Mouse (Mus musculus): ENCODE data around the gene Xrcc3. TPM values are rescaled to one million over a fixed set of nuclear protein-coding genes. Genes with fewer than 3 reads are reported as not detected.

The Xrcc3 gene
- total and polyA plus RNA-seq, 3 experiments: 11.8 to 16.3 (median 13.3) TPM

DNA sequence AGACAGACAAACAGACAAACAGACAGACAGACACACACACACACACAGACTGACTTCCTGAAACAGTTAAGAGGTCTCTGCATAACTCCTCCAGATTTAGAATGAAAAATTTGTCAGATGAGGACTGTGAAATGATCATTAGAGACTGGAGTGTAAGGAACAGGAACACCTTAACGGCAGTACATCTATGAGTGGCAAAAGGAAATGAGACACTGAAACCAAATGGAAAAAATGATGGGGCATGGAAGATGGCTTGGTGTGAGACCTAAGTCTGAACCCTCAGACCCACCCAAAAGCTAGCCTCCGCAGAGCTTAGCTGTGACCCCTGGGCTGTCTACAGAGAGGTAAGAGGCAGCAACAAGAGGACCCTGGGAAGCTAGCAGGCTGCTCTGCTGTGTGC is 41.8 kb upstream of the Xrcc3 start:
- Histone ChIP-seq H3K4me1 (ENCODE audit: control insufficient read depth in 1 of 2, insufficient read depth in 2 of 2) (peaks cover 3 to 21% of the 10 kb centered on the region in 2 experiments), H3K4me3 (replicated peaks in 1 of 3; ENCODE audit: low read depth in 2 of 3, low read length in 2 of 3, poor library complexity in 1 of 3) (no peak overlapping the region), H3K9me3 (replicated peaks; ENCODE audit: low read length) (peaks cover 3% of the 10 kb centered on the region), H3K36me3 (replicated peaks in 1 of 2; ENCODE audit: control insufficient read depth in 1 of 2, insufficient read depth in 1 of 2, low read length in 1 of 2) (no peaks in the 10 kb centered on the region), H3K4me2 (ENCODE audit: insufficient read depth, low read depth, poor library complexity, severe bottlenecking) (no peak overlapping the region), H3K27me3 (replicated peaks) (no peaks in the 10 kb centered on the region), H3K27ac (ENCODE audit: insufficient read depth, low read depth) (no peak overlapping the region), H3K79me2 (replicated peaks; ENCODE audit: control insufficient read depth, extremely low read depth, insufficient read depth, poor library complexity, severe bottlenecking) (no peaks in the 10 kb centered on the region), H3K9ac (ENCODE audit: insufficient read depth, low read depth) (no peak overlapping the region)
- in situ Hi-C loops (cut with MboI; ENCODE audit: low pct_ligation_motif_present, low pct_unique_long_range_greater_than_20kb, low sequenced_read_pairs) (loop anchor here (10.0 kb wide), 1 partner anchor 111 kb away; no protein-coding TSS in a partner anchor), dilution Hi-C loops (cut with MboI; ENCODE audit: extremely low pct_ligation_motif_present, extremely low pct_unique_long_range_greater_than_20kb, low sequenced_read_pairs) (no loop called here)
- TF ChIP-seq MXI1 (IDR thresholded peaks at IDR 0.05; ENCODE audit: low read depth, low read length): no peak
- peak; percentile 54; the same call in 1 of the 2 replicates for TF ChIP-seq JUND (conservative IDR thresholded peaks at IDR 0.05; ENCODE audit: low read depth, low read length)
- TF ChIP-seq SIN3A (IDR thresholded peaks at IDR 0.05; ENCODE audit: low read length): no peak
- TF ChIP-seq USF2 (conservative IDR thresholded peaks at IDR 0.05; ENCODE audit: low read depth, low read length): no peak
- TF ChIP-seq EP300 (IDR thresholded peaks at IDR 0.05; ENCODE audit: low read length): peak; percentile 71
- TF ChIP-seq POLR2AphosphoS2 (IDR thresholded peaks at IDR 0.05; ENCODE audit: low read depth, low read length): no peak
- peak; percentile 44; the same call in 1 of the 2 replicates for TF ChIP-seq JUN (IDR thresholded peaks at IDR 0.05; ENCODE audit: insufficient read depth, low read depth, low read length)
- peak; percentile 23 for DNase-seq (ENCODE audit: extremely low read depth)

DNA sequence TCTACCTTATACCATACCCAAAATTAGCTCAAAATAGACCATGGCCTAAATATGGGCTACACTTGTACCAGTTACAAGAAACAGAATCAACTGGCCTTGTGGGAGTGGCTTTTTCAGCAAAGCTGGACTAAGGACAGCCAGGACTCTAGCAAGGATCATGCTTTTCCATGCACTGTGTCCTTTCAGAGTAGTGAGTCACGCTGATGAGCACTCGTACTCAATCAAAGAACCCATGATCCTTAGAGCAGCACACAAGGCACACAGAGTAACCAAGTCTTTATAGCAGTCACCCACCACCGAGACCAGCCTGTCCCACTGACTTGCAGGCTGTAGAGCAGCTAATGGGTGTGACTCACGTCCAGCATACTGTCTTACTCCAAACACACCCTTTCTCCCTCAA is 39.9 kb upstream of the Xrcc3 start:
- no peak for TF ChIP-seq USF2 (conservative IDR thresholded peaks at IDR 0.05; ENCODE audit: low read depth, low read length)
- TF ChIP-seq RCOR1 (conservative IDR thresholded peaks at IDR 0.05; ENCODE audit: low read depth, low read length): no peak
- TF ChIP-seq RAD21 (IDR thresholded peaks at IDR 0.05; ENCODE audit: low read depth, low read length): no peak
- no peak for TF ChIP-seq TBP (conservative IDR thresholded peaks at IDR 0.05; ENCODE audit: low read depth, low read length)
- TF ChIP-seq CHD2 (IDR thresholded peaks at IDR 0.05; ENCODE audit: low read length): no peak
- TF ChIP-seq E2F4 (IDR thresholded peaks at IDR 0.05; ENCODE audit: insufficient replicate concordance, low read depth, low read length): no peak
- no peak for TF ChIP-seq ETS1 (conservative IDR thresholded peaks at IDR 0.05; ENCODE audit: low read depth, low read length)
- TF ChIP-seq MYC (IDR thresholded peaks at IDR 0.05; ENCODE audit: low read depth, low read length): no peak
- TF ChIP-seq MAFK (IDR thresholded peaks at IDR 0.05; ENCODE audit: insufficient replicate concordance, low read length): no peak
- TF ChIP-seq ZKSCAN1 (IDR thresholded peaks at IDR 0.05; ENCODE audit: borderline replicate concordance, low read depth, low read length): no peak
- TF ChIP-seq CHD1 (IDR thresholded peaks at IDR 0.05; ENCODE audit: low read depth, low read length): no peak
- no peak for TF ChIP-seq UBTF (IDR thresholded peaks at IDR 0.05; ENCODE audit: low read depth, low read length)
- no peak for TF ChIP-seq NRF1 (IDR thresholded peaks at IDR 0.05; ENCODE audit: low read depth, low read length)
- TF ChIP-seq HCFC1 (IDR thresholded peaks at IDR 0.05; ENCODE audit: low read depth, low read length): no peak
- TF ChIP-seq POLR2A (IDR thresholded peaks at IDR 0.05; ENCODE audit: low read depth, low read length): no peak
- TF ChIP-seq SIN3A (IDR thresholded peaks at IDR 0.05; ENCODE audit: low read length): no peak
- TF ChIP-seq EP300 (IDR thresholded peaks at IDR 0.05; ENCODE audit: low read length): no peak
- TF ChIP-seq CTCF (conservative IDR thresholded peaks at IDR 0.05 in 1 of 2, IDR thresholded peaks at IDR 0.05 in 1 of 2; ENCODE audit: low read depth in 2 of 2, low read length in 2 of 2): no peak
- Histone ChIP-seq H3K9ac (ENCODE audit: insufficient read depth, low read depth) (no peak overlapping the region), H3K9me3 (replicated peaks; ENCODE audit: low read length) (peaks cover 3% of the 10 kb centered on the region), H3K27ac (ENCODE audit: insufficient read depth, low read depth) (no peak overlapping the region), H3K4me1 (ENCODE audit: control insufficient read depth in 1 of 2, insufficient read depth in 2 of 2) (peaks cover 3 to 21% of the 10 kb centered on the region in 2 experiments), H3K4me3 (replicated peaks in 1 of 3; ENCODE audit: low read depth in 2 of 3, low read length in 2 of 3, poor library complexity in 1 of 3) (no peak overlapping the region), H3K27me3 (replicated peaks) (no peaks in the 10 kb centered on the region), H3K79me2 (replicated peaks; ENCODE audit: control insufficient read depth, extremely low read depth, insufficient read depth, poor library complexity, severe bottlenecking) (no peaks in the 10 kb centered on the region), H3K36me3 (replicated peaks in 1 of 2; ENCODE audit: control insufficient read depth in 1 of 2, insufficient read depth in 1 of 2, low read length in 1 of 2) (no peaks in the 10 kb centered on the region), H3K4me2 (ENCODE audit: insufficient read depth, low read depth, poor library complexity, severe bottlenecking) (no peak overlapping the region)
- dilution Hi-C loops (cut with MboI; ENCODE audit: extremely low pct_ligation_motif_present, extremely low pct_unique_long_range_greater_than_20kb, low sequenced_read_pairs) (no loop called here), in situ Hi-C loops (cut with MboI; ENCODE audit: low pct_ligation_motif_present, low pct_unique_long_range_greater_than_20kb, low sequenced_read_pairs) (loop anchor here (10.0 kb wide), 1 partner anchor 109 kb away; no protein-coding TSS in a partner anchor)
- DNase-seq (ENCODE audit: extremely low read depth): no peak

All from CH12.LX (cell line).